Mouse (Mus musculus) forebrain, embryonic 14.5 days (tissue): Measurements from ENCODE around the gene Akt1s1. TPM values are rescaled to one million over a fixed set of nuclear protein-coding genes. Genes with fewer than 3 reads are reported as not detected.
A peak's percentile ranks its signal among the peaks of the same experiment; 100 is the strongest.

ENCODE experiments used
- ATAC-seq: fragments of 200-750 bp; cut with Nextera tagmentation; 2 replicates; pipeline ENCODE4 v1.8.0; 2017; ENCODE audit warnings: mild to moderate bottlenecking, moderate library complexity
- DNase-seq: peaks from one replicate; pipeline ENCODE4 v3.0.0-alpha.2; 2015; ENCODE audit warnings: low spot score
- H3K27ac ChIP-seq: fragments of 300-500 bp; sonication (generic); 2 replicates; pipeline ENCODE4 v1.5.1; 2014; ENCODE audit warnings: low read depth, mild to moderate bottlenecking, control low read depth, low read length, moderate library complexity
- H3K27me3 ChIP-seq: fragments of 300-500 bp; sonication (generic); replicated peaks from 2 replicates; pipeline ENCODE4 v1.6.1; 2014; ENCODE audit warnings: low read length, control low read depth, mixed read lengths; ENCODE audit not compliant: control insufficient read depth, insufficient read depth
- H3K36me3 ChIP-seq: fragments of 300-500 bp; sonication (generic); 2 replicates; pipeline ENCODE4 v1.6.1; 2014; ENCODE audit warnings: low read length, control low read depth; ENCODE audit not compliant: control insufficient read depth, insufficient read depth
- H3K4me1 ChIP-seq: fragments of 300-500 bp; sonication (generic); 2 replicates; pipeline ENCODE4 v1.6.1; 2014; ENCODE audit warnings: antibody characterized with exemption, low read length, control low read depth; ENCODE audit not compliant: control insufficient read depth, insufficient read depth
- H3K4me2 ChIP-seq: fragments of 300-500 bp; sonication (generic); 2 replicates; pipeline ENCODE4 v1.6.1; 2014; ENCODE audit warnings: mild to moderate bottlenecking, control low read depth, low read length
- H3K4me3 ChIP-seq: fragments of 300-500 bp; sonication (generic); 2 replicates; pipeline ENCODE4 v1.5.1; 2014; ENCODE audit warnings: low read depth, low read length, control low read depth
- H3K9ac ChIP-seq: fragments of 300-500 bp; sonication (generic); 2 replicates; pipeline ENCODE4 v1.6.1; 2014; ENCODE audit warnings: mild to moderate bottlenecking, low read length, control low read depth, moderate library complexity
- H3K9me3 ChIP-seq: fragments of 300-500 bp; sonication (generic); replicated peaks from 2 replicates; pipeline ENCODE4 v1.6.1; 2016; ENCODE audit warnings: low read length, control low read depth, mixed read lengths; ENCODE audit not compliant: control insufficient read depth
- WGBS: fragments of 180-500 bp; shearing (Covaris S2); extraction: QIAGEN DNeasy Blood & Tissue Kit; methylation state at CpG from one replicate; pipeline ENCODE4 v1.1.7; 2014; 5-methylcytosine and 5-hydroxymethylcytosine counted together
- polyA plus RNA-seq: library from polyadenylated mRNA; unstranded; fragments of >200 nt; fragmentation: Nextera tagmentation; extraction: Ambion mirVana; gene quantifications from 2 replicates; pipeline ENCODE4 v1.2.1, GENCODE M21; 2014

The Akt1s1 gene
- polyA plus RNA-seq, 1 experiment from 2014 or later, result 70.4 TPM

GRCm38 (mm10) chr7:44836423-44837053 lies 12.3 kb upstream of the Akt1s1 start:
- H3K27ac ChIP-seq, result no peak overlapping the region
- DNase-seq (no peak), ATAC-seq (no peak)
- no peak overlapping the region for H3K4me3 ChIP-seq
- no peak overlapping the region for H3K4me2 ChIP-seq
- peaks cover 8% of the 10 kb centered on the region; the same call in 1 of the 2 replicates for H3K4me1 ChIP-seq
- 84% methylated on average over 9 of the region's 9 CpGs for WGBS
- H3K36me3 ChIP-seq, result peaks cover 27% of the 10 kb centered on the region
- no peaks in the 10 kb centered on the region for H3K9me3 ChIP-seq
- peaks cover 21% of the 10 kb centered on the region; the same call in 1 of the 2 replicates for H3K27me3 ChIP-seq
- no peak overlapping the region for H3K9ac ChIP-seq

- no peak overlapping the region for H3K4me3 ChIP-seq
- no peak overlapping the region for H3K4me2 ChIP-seq
- H3K9me3 ChIP-seq, result no peaks in the 10 kb centered on the region
- H3K27ac ChIP-seq, result no peak overlapping the region
- H3K9ac ChIP-seq, result no peak overlapping the region
- no peak for ATAC-seq
- peaks cover 21% of the 10 kb centered on the region; the same call in 1 of the 2 replicates for H3K27me3 ChIP-seq
- no peak for DNase-seq
- H3K4me1 ChIP-seq, result peaks cover 8% of the 10 kb centered on the region; the same call in 1 of the 2 replicates
- WGBS, result 85% methylated on average over 6 of the region's 6 CpGs
- H3K36me3 ChIP-seq, result peaks cover 30% of the 10 kb centered on the region
These were observed 10.7 kb upstream of the Akt1s1 start for GRCm38 (mm10) chr7:44838073-44838472.

- Histone ChIP-seq H3K4me3 (peak overlapping the region; percentile 26), H3K4me2 (peak overlapping the region; percentile 52), H3K9ac (peak overlapping the region; percentile 60), H3K36me3 (peaks cover 40% of the 10 kb centered on the region), H3K9me3 (no peaks in the 10 kb centered on the region), H3K4me1 (peaks cover 8% of the 10 kb centered on the region; the same call in 1 of the 2 replicates), H3K27ac (no peak overlapping the region), H3K27me3 (peaks cover 21% of the 10 kb centered on the region; the same call in 1 of the 2 replicates)
- WGBS, result 30% methylated on average over 11 of the region's 11 CpGs
- no peak for DNase-seq
- ATAC-seq, result no peak
These were observed 9.7 kb upstream of the Akt1s1 start for GRCm38 (mm10) chr7:44839171-44839490.

GRCm38 (mm10) chr7:44839491-44840191 lies 9.2 kb upstream of the Akt1s1 start:
- H3K9ac ChIP-seq, result peak overlapping the region; percentile 60
- DNase-seq (peak; percentile 75), ATAC-seq (peak; percentile 68)
- peaks cover 45% of the 10 kb centered on the region for H3K36me3 ChIP-seq
- no peak overlapping the region for H3K27ac ChIP-seq
- H3K4me3 ChIP-seq, result peak overlapping the region; percentile 26
- H3K4me1 ChIP-seq, result peaks cover 8% of the 10 kb centered on the region; the same call in 1 of the 2 replicates
- H3K27me3 ChIP-seq, result peaks cover 21% of the 10 kb centered on the region; the same call in 1 of the 2 replicates
- no peaks in the 10 kb centered on the region for H3K9me3 ChIP-seq
- H3K4me2 ChIP-seq, result peak overlapping the region; percentile 52
- 1% methylated on average over 57 of the region's 58 CpGs for whole genome bisulfite sequencing

GRCm38 (mm10) chr7:44840426-44840825 lies 8.4 kb upstream of the Akt1s1 start:
- Histone ChIP-seq H3K9me3 (no peaks in the 10 kb centered on the region), H3K4me3 (no peak overlapping the region), H3K4me1 (peaks cover 8% of the 10 kb centered on the region; the same call in 1 of the 2 replicates), H3K4me2 (no peak overlapping the region), H3K36me3 (peaks cover 53% of the 10 kb centered on the region), H3K27me3 (peaks cover 21% of the 10 kb centered on the region; the same call in 1 of the 2 replicates), H3K27ac (no peak overlapping the region), H3K9ac (no peak overlapping the region)
- WGBS, result 55% methylated on average over 14 of the region's 14 CpGs
- DNase-seq (no peak), ATAC-seq (no peak)

GRCm38 (mm10) chr7:44841825-44842463 lies 6.8 kb upstream of the Akt1s1 start:
- H3K9ac ChIP-seq, result no peak overlapping the region
- peaks cover 8% of the 10 kb centered on the region; the same call in 1 of the 2 replicates for H3K4me1 ChIP-seq
- H3K36me3 ChIP-seq, result peaks cover 64% of the 10 kb centered on the region
- no peak overlapping the region for H3K27ac ChIP-seq
- H3K4me3 ChIP-seq, result no peak overlapping the region
- H3K9me3 ChIP-seq, result no peaks in the 10 kb centered on the region
- ATAC-seq, result no peak
- no peak overlapping the region for H3K4me2 ChIP-seq
- peaks cover 21% of the 10 kb centered on the region; the same call in 1 of the 2 replicates for H3K27me3 ChIP-seq
- 93% methylated on average over 8 of the region's 8 CpGs for WGBS
- no peak for DNase-seq

- Histone ChIP-seq H3K4me1 (peaks cover 9% of the 10 kb centered on the region), H3K27ac (no peak overlapping the region), H3K4me3 (no peak overlapping the region), H3K27me3 (peaks cover 10% of the 10 kb centered on the region; the same call in 1 of the 2 replicates), H3K4me2 (no peak overlapping the region), H3K9ac (no peak overlapping the region), H3K9me3 (no peaks in the 10 kb centered on the region), H3K36me3 (peaks cover 64% of the 10 kb centered on the region)
- ATAC-seq (no peak), DNase-seq (no peak)
- 95% methylated on average over 10 of the region's 10 CpGs for WGBS
These were observed 3.8 kb upstream of the Akt1s1 start for GRCm38 (mm10) chr7:44845006-44845405.

- DNase-seq (no peak), ATAC-seq (no peak)
- H3K9ac ChIP-seq, result no peak overlapping the region
- H3K4me1 ChIP-seq, result peaks cover 16% of the 10 kb centered on the region
- H3K4me2 ChIP-seq, result no peak overlapping the region
- 94% methylated on average over 7 of the region's 7 CpGs for WGBS
- no peak overlapping the region for H3K4me3 ChIP-seq
- H3K36me3 ChIP-seq, result peaks cover 48% of the 10 kb centered on the region
- H3K27ac ChIP-seq, result no peak overlapping the region
- no peaks in the 10 kb centered on the region for H3K9me3 ChIP-seq
- H3K27me3 ChIP-seq, result no peaks in the 10 kb centered on the region
These were observed 2.0 kb upstream of the Akt1s1 start for GRCm38 (mm10) chr7:44846804-44847203.
